Mouse (Mus musculus) left cerebral cortex, adult 18-20 months (tissue): Measurements from ENCODE around the gene Gm49354. TPM values are rescaled to one million over a fixed set of nuclear protein-coding genes. Genes with fewer than 3 reads are reported as not detected.
"Not testable (repeated sequence)": the region's sequence is repeated elsewhere in the genome, so short reads cannot be mapped to it uniquely, and the experiment has no call there.

Experiments
- DNase-seq, 2 experiments: peaks; one replicate each; pipeline ENCODE4 v3.0.0; 2021 to 2022; ENCODE audit warnings: low spot score in 2 of 2, mixed read lengths in 1 of 2
- total RNA-seq, 2 experiments: library from RNA; stranded (reverse); gene quantifications; 2 replicates each; pipeline ENCODE4 v1.2.3; 2021

Gm49354 gene
- total RNA-seq, 2 experiments from 2014 or later = not detected

DNA sequence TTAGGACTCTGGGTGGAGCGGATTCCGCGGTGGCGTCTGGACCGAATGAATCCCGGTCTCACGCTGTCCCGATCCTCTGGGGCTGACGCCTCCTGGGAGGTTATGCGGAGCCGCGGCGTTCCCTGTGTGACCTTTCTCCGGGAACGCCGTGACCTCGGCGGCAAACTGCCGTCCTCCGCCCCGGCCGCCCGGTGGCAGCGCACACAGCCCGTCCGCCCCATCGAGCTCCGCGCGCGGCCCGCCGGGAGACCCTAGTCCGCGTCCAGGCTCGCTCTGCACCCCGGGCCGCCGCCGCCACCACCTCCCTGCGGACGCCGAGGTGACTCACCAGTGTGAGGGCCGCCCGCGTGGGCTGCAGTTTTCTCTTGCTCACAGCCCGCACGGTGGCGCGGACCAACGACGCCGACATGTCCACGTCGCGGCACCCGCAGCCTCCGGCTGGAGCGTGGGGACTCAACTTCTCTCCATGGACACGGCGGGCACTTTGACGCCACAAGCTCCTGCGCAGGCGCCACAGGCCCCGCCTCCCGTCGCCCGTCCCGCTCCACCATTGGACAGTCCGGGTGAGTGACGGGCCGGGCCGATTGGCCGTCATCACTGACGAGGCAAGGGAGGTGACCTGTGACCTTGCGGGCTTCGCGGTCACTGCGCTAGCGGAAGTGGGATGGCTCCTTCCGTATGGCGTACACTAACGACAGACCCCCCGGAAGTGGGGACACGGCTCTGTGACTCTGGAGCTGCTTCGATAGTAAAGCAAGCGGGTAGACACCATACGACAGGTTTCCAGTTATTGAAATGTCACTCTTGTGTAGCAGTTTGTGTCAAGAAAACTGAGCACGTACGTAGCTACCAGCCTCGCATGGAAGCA lies 12.5 kb downstream of the Gm49354 start, which contains the start of gene Isca1:
Gene Isca1, minus strand, starts transcription at position 515 of the 868 bp plus-strand sequence.
- peak; percentile 99 to 100 for DNase-seq

- no peak for DNase-seq
These were observed 13.5 kb downstream of the Gm49354 start for GRCm38 (mm10) chr13:59768531-59768930.

GRCm38 (mm10) chr13:59766786-59767515 lies 15.1 kb downstream of the Gm49354 start:
- no peak for DNase-seq

DNA sequence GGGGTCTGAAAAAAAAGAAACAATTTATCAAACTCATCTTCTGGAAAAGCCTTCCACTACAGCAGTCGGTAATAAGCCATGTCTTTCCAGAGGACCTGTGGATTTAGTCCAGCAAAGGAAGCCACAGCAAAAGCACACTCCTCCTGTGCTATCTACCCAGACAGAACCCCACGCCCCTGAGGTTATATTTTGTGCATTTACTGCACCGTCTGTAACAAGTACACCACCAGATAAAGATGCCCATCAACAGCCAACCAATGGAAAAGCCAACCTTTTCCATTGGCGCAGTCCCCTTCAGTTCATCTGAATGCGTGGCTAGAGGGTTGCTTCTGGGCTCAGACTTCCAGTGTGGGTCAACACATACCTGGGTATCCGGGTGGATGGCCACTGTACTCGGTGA lies 19.3 kb downstream of the Gm49354 start:
- DNase-seq = no peak

DNA sequence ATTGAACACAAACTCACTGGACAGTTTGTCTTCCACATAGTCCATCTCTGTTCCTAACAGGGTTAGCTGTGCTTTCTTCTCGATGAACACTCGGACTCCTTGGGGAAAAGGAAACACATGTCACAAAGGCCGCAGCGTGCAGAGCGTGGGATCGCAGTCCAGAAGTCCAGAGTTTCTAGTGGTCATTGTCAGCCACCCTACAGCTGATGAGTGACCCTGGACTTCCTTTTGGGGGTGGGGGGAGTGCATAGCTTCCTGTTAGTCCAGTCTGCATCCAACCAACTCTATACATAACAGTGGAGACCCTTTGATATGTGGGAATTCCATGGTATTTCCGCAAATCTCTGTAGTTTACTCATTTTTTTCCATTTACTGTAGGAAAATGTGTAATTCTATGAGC lies 25.1 kb downstream of the Gm49354 start:
- no peak for DNase-seq

- DNase-seq = no peak
These were observed 31.7 kb downstream of the Gm49354 start for GRCm38 (mm10) chr13:59750310-59750709.

GRCm38 (mm10) chr13:59746711-59747110 lies 35.3 kb downstream of the Gm49354 start, which contains the start of gene 1700014D04Rik:
Gene 1700014D04Rik (minus strand): TSS chr13:59746752.
- peak; percentile 62 to 74 for DNase-seq

DNA sequence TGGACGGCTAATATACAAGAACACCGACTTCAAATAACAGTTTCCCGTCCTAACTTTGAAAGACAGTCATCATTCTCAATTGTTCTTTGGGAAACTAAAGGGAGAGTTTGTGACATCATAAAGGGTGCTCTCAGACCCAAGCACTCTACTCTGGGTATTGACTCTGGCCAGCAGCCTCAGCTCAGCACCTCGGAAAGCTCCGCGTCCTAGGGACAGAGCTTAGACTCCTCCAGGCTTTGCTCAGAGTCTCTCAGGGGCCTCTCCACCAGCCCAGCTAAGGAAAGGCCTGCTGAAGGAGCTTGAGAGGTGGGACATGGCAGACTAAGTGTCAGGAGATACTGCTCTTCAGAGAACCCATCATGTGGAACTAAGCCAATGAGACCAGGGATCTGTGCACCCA lies 35.9 kb downstream of the Gm49354 start:
- DNase-seq = no peak

- no peak for DNase-seq
These were observed 36.6 kb downstream of the Gm49354 start for GRCm38 (mm10) chr13:59745462-59745861.

DNA sequence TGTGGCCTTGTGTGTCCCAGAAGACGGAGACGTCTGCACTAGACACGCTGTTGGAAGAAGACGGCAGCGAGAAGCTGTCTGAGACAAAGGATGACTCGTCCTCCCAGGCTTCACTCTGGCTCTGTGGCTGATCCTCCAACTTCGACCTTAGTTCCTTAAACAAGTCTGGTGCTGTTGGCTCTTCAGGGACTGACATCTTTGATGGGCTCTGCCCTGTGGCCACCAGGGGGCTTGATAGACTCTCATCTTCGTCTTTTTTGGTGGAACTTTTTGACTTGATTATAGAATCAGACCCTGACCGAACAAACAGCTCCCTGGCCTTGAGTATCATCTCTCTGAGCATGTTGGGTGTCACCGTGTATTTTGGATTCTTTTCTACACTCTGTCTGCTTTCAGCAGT lies 40.3 kb downstream of the Gm49354 start:
- no peak for DNase-seq

DNA sequence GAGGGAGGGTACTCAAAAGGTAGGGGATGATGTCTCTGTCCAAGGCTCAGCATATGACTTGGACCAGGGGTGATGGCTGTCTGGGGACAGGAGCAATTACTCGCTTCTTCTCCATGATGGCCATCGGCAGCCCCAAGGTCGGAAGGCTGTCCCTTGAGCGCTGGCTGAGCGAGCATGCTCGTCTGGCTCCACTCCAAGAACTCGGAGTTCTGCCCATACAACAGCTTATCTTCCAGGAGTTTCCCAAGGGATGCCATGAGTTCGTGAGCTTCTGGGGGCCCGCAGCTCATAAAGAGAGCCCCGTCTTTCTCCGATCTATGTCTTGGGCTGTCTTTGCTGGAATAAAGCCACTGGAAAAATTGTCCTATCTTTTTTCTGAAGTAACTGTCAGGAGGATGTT lies 40.9 kb downstream of the Gm49354 start:
- no peak for DNase-seq

GRCm38 (mm10) chr13:59739397-59739796 lies 42.6 kb downstream of the Gm49354 start:
- no peak for DNase-seq

- DNase-seq = no peak
These were observed 43.6 kb downstream of the Gm49354 start for GRCm38 (mm10) chr13:59738455-59738854.

- no peak for DNase-seq
These were observed 46.9 kb downstream of the Gm49354 start for GRCm38 (mm10) chr13:59735190-59735589.

- DNase-seq = not testable (repeated sequence)
These were observed 47.7 kb downstream of the Gm49354 start for GRCm38 (mm10) chr13:59734347-59734746.

- DNase-seq = no peak
These were observed 48.1 kb downstream of the Gm49354 start for GRCm38 (mm10) chr13:59733936-59734335.

DNA sequence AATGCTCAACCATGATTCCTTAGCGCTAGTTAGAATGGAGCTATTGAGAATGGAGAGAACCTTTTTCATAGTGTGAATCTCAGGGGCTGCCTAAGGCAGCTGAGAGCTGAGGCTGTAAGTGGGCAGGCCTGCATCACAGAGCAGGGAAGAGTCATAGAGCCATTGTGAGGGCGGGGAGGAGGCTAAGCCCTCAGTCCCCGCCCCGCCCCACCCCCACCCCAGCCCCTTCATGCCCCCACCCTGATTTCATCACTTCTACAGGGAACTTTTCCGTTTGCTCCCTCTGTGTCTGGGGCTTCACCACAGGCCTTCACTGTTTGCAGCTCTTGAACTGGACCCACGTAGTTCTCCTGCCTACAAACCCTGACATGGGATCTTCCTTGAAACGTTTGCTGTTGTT lies 50.4 kb downstream of the Gm49354 start, which contains the start of gene Spata31d1d:
Gene Spata31d1d, minus strand, starts transcription at position 101 of the 400 bp plus-strand sequence.
- DNase-seq = no peak

DNA sequence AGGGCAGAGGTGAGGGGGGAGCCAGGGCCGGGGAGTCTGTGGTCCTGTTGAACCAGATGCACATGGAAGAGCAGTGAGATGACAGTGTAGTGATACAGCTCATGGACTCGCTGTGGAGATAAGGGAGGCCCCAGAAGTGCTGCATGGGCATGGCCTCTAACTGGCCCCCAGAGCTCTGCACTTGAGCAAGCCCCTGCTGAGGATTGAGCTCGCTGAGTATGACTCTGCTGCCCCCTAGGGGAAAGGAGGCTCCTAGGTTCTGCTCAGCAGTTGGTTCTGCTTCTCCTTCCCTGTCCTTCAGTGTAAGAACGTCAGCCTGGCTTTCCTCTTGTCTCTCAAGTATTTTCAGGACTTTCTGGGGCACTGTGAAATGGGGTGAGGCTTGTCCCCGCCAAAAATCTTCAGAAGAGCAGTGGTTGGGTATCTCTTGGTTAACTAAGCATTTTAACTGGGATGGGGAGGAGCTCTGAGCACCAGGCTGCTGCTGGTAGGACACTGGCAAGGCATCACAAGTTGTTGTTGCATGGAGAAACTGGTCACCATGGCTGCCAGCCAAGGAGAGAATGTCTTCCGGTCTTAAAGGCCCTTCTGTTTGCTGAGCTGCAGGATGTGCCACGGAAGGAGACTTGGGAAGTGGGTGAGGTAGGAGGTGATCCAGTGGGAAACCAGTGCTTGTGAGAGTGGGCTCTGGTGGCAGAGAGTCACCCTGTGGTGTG lies 53.5 kb downstream of the Gm49354 start:
- DNase-seq = peak; percentile 84 to 87

GRCm38 (mm10) chr13:59726139-59726867 lies 55.7 kb downstream of the Gm49354 start:
- no peak for DNase-seq

- DNase-seq = not testable (repeated sequence)
These were observed 60.0 kb downstream of the Gm49354 start for GRCm38 (mm10) chr13:59722089-59722488.

GRCm38 (mm10) chr13:59719475-59719874 lies 62.6 kb downstream of the Gm49354 start:
- DNase-seq = no peak
